Comparison of ENCODE assay signal across 14 mouse cellular contexts in the genomic region with DNA sequence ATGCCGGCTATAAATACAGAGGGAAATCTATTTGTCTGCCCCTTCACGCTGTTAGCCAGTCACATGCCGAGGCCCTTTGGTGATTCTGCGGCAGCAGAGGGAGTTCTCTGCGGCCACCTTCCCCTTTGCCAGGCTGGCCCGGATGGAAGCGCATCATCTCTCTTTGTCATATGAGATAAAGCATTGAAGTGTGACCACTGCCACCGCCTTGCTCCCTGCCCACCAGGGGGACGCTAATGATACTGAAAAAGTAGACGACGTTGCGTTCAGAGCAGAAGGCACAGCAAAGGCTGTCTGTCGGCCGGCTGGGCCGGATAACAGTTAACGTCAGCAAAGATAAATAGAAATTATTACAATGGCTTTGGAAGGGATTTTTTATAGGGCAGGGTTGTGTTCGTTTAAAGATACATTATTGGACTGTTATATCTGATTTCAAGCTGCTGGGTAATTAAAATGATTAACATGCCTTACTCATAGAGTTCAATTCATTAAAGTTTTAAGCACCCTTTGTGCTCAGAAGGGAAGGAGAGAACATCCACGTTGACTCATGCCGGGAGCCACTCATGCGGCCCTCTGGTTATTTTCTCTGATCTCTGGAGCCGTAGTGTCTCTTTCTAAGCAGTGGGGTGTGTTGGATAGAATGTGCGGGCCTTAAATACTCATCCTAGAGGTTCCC.
A peak's percentile ranks its signal among the peaks of the same experiment; 100 is the strongest.
DNase-seq lines count a peak whose midpoint lies in the region; ATAC-seq lines count a peak whose summit lies in the region.
"Had no signal": no experiment of that assay in that cellular context is flagged by ENCODE, and none has a peak within 500 bp of the region (broad histone marks: within the 10 kb centered on the region; RNA-seq: fewer than 3 reads in every experiment).

No protein-coding gene starts in this region.

- H3K4me2 ChIP-seq in hindbrain, embryonic 15.5 days: no peak overlapping the region
- peak overlapping the region; percentile 32 for H3K4me2 ChIP-seq in stomach, embryonic 14.5 days (replicated peaks; ENCODE audit: low read depth, low read length)
- H3K4me2 ChIP-seq: liver, embryonic 11.5 days had no signal

- H3K9me3 ChIP-seq in hindbrain, embryonic 15.5 days: no peaks in the 10 kb centered on the region
- H3K9me3 ChIP-seq in stomach, embryonic 14.5 days (ENCODE audit: control insufficient read depth, low read depth, low read length): no peaks in the 10 kb centered on the region

- peak; percentile 5 for DNase-seq in kidney, adult 9 months
- DNase-seq in kidney, adult 8-10 months: no peak
- DNase-seq in kidney, postnatal 10 days: peak; percentile 71
- DNase-seq in right cerebral cortex, postnatal 36 days (ENCODE audit: low spot score in 2 of 2): no peak
- no peak for DNase-seq in gastrocnemius, postnatal 25 days
- DNase-seq: adrenal gland, postnatal 14 days; gastrocnemius, postnatal 14 days; lung, postnatal 14 days had no signal

- no peak for ATAC-seq in hindbrain, embryonic 15.5 days (ENCODE audit: low FRiP score, low read depth)
- no peak for ATAC-seq in stomach, embryonic 14.5 days (ENCODE audit: insufficient number of reproducible peaks, insufficient read depth, low FRiP score, low read depth)

- H3K9ac ChIP-seq in hindbrain, embryonic 15.5 days: no peak overlapping the region
- no peak overlapping the region for H3K9ac ChIP-seq in stomach, embryonic 14.5 days (replicated peaks; ENCODE audit: low read depth, low read length)

- H3K4me3 ChIP-seq in hindbrain, embryonic 15.5 days: no peak overlapping the region
- H3K4me3 ChIP-seq in stomach, embryonic 14.5 days (ENCODE audit: low read depth, low read length): no peak overlapping the region
- H3K4me3 ChIP-seq: embryonic facial prominence, embryonic 10.5 days; forebrain, embryonic 10.5 days had no signal

- peaks cover 17% of the 10 kb centered on the region for H3K4me1 ChIP-seq in hindbrain, embryonic 15.5 days (replicated peaks)
- H3K4me1 ChIP-seq in stomach, embryonic 14.5 days (ENCODE audit: control insufficient read depth, insufficient read depth, low read length): peaks cover 5% of the 10 kb centered on the region

- H3K27ac ChIP-seq in hindbrain, embryonic 15.5 days (replicated peaks): 0 out of 2 replicates have a peak overlapping the region, but pooled peaks have one; percentile 36
- H3K27ac ChIP-seq in stomach, embryonic 14.5 days (ENCODE audit: low read length): no peak overlapping the region
- H3K27ac ChIP-seq: embryonic facial prominence, embryonic 10.5 days; forebrain, embryonic 10.5 days had no signal

- WGBS in hindbrain, embryonic 15.5 days: 33% methylated on average over 22 of the region's 22 CpGs
- WGBS in stomach, embryonic 14.5 days: 26% methylated on average over 22 of the region's 22 CpGs

- no peaks in the 10 kb centered on the region for H3K27me3 ChIP-seq in hindbrain, embryonic 15.5 days
- H3K27me3 ChIP-seq in stomach, embryonic 14.5 days (ENCODE audit: control insufficient read depth, insufficient read depth, low read length): no peaks in the 10 kb centered on the region
- H3K27me3 ChIP-seq: CH12.LX had no signal

- no peaks in the 10 kb centered on the region for H3K36me3 ChIP-seq in hindbrain, embryonic 15.5 days
- no peaks in the 10 kb centered on the region for H3K36me3 ChIP-seq in stomach, embryonic 14.5 days (ENCODE audit: control insufficient read depth, insufficient read depth, low read length)
- H3K36me3 ChIP-seq: embryonic facial prominence, embryonic 10.5 days; forebrain, embryonic 10.5 days had no signal

Comparison
In these comparisons a context has a peak if more than half of its experiments do, and no peak if none do; other contexts are left out.
1. DNase-seq: peak in kidney, adult 9 months (single experiment) and kidney, postnatal 10 days (single experiment); none in kidney, adult 8-10 months (0 of 2), right cerebral cortex, postnatal 36 days (0 of 2) and gastrocnemius, postnatal 25 days (single experiment).